Mouse (Mus musculus): ENCODE data around the gene Opa3.
A peak's percentile ranks its signal among the peaks of the same experiment; 100 is the strongest.

Gene Opa3

DNA sequence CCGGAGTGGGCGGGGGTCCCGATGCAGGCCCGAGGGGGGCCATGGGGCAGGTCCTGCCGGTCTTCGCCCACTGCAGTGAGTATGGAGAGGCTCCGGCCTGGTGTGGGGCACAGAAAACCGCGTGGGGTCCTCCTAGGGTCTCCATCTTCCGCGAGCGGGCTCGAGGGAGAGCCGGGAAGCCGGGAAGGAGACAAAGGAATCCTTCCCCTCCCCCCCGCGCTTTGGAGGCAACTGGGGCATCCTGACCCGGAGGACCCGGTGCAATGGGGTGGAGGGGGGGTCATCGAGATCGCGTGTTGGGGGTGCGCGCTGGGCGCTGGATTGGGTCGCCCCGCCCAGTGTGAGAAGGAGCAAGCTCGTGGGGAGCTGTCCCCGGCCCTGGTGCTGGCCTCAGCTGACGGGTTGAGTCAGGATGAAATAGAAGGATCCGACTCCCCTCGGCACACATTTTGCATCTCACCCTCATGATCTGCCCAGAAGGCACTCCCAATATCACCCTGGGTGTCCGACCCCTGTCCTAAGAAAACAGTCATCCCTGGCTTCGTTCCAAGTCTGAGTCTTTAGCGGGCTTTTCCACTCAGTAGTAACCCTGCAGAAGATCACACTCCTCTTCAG, 54.8 kb downstream of the Opa3 start:
- DNase-seq: peak; percentile 75 to 81

DNA sequence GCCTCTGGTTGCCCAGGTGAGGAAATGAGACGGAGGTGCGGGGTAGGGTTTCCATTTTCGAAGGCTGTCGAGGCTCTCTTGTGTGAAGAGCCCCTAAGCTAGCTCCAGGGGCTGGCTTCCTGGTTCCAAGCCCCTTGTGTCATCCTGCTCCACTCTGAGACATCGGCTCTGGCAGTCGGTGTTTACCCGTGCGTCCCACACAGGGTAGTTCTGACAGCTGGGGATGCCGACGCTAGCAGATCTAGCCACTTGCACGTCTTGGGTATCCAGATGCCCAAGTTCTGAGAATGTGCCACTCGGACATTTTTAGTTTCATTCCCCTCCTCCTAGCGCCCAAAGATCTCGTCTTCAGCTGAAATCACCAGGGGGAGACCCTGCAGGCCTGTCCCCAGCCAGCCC, 55.3 kb downstream of the Opa3 start:
- DNase-seq: no peak

DNA sequence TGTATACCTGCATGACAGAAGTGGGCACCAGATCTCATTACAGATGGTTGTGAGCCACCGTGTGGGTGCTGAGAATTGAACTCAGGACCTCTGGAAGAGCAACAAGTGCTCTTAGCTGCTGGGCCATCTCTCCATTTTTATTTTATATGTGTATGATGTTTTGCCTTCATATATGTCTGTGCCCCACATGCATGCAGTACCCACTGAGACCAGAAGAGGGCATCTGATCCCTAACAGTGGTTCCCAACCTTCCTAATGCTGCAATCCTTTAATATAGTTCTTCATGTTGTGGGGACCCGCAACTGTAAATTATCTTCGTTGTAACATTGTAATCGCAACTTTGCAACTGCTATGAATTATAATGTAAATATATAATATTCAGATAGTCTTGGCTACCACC, 56.6 kb downstream of the Opa3 start:
- peak in 1 of 2 experiments; percentile 80 for DNase-seq

GRCm38 (mm10) chr7:19290969-19291596, 62.9 kb downstream of the Opa3 start:
- DNase-seq: peak; percentile 27 to 52

DNA sequence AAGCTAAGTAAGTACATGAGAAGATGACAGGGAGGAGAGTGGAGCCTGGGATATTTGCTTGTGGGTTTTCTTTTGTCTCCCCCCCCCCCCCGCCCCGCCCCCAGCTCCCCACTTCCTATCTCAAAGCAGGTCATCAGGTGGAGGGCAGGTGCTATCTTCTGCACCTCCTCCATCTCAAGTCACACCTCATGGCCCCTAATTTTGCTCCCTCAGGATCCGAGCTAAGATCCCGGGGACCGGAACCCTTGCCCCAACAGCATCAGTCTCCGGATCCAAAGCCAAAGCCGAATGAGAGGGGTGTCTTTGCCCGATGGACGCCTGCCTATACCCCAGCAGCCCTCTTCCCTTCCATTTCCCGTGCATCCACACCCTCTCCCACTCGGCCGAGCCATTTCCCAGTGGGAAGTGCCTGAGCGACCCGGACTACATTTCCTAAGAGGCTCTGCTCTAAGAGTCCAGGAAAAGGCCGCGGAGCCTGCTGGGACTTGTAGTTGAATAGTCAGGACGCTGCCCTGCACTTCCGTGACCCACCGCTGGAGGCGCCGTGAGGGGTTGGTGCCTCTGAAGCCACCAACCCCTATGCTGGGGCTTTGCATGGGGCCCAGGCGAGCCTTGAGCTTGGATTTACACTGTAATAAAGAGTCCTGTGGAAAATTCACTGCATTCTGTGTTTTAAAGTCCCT, 67.5 kb downstream of the Opa3 start:
- peak; percentile 97 to 99 for DNase-seq

GRCm38 (mm10) chr7:19297034-19297433, 68.9 kb downstream of the Opa3 start:
- peak in 1 of 2 experiments; percentile 36 for DNase-seq

- DNase-seq: no peak
Observed at GRCm38 (mm10) chr7:19297794-19298193, 69.7 kb downstream of the Opa3 start.

DNA sequence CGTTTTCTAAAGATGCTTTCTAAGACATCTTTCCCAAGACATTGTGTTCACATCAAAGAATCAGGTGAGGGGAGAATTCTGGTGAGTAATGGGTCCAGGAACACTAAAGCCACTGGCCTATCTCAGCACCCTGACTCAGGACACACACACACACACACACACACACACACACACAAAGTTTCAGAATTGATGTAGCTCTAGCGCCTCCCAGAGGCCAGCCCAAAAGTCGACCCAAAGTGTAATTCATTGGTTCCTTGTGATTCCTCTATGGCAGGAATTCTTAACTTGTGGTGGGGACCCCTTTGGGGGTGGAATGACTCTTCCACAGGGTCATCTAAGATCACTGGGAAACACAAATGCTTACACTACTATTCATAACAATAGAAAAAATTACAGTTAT, 71.1 kb downstream of the Opa3 start:
- DNase-seq: peak; percentile 61 to 62

DNA sequence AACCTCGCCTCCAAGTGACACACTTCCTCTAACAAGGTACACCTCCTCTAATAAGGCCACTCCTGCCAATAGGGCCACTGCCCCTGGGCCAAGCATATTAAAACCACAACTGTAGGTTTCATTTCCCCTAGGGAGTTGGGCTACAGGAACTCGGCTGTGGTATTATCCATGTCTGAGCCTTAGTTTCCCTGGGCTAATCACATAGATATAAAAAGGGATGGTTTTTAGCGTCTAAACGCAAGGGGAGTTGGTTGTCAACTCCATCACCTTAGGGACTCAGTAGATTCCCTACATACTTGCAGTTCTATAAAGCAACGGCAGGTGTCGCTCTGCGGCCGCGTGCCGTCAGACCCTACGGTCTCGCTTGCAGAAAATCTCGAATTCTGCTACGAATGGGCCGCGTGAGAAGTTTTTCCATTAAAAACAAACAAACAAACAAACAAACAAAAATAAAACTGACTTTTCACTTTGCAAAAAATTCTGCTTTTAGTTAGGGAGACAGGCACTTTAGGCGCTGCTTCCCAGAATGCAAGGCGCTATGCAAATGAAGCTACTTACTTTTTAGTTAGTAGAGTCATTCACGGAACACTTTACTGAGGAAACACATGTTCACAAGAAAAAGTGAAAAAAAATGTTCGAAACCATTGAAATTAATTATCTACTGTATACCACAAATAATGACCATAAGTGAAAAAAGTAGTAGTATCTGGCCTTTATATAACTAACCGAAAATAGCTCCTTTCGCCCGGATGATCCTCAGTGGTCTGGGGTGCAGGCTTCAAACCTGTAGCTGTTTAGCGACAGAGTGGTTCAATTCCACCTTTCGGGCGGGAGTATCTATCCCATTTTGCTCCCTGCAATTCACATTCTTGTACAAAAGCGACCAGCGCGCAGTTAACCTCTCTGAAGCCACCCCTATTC, 72.6 kb downstream of the Opa3 start:
- DNase-seq: peak; percentile 86 to 89

DNA sequence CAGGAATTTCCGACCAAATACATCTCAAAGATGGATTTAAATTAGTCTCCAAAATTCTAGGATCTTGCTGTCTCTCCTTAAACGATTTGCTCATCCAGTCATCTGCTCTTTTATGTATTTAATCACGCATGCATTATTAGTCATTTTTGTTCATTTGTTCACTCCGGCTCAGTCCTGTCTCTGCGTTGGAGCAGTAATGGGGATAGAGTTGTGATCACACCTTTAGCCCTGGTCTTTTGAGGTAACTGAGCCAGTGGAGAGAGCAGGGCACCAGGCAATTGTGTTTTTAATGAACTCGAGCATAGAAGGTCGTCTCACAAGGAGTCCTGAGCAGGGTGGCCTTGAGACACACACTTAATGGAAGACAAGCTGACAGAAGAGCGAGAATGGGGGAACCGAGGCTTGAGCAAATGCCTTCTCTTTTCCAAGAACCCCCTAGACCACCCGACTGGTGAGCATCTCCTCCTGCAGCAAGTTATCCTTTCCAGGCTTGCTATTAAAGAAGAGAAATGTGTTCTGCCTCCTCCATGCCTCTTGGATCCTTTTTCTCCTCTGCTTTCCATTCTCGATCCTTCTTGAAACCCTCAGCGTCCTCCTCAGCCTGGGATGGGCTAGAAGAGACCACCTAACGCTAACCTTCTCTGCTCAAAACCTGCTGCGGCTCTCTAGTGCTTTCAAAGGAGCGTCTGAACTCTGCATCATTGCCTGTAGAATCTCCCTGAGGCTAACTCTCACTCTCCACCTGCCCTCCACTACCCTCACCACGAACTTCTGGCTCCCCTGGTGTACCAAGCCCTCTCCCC, 73.5 kb downstream of the Opa3 start:
- no peak for DNase-seq

- no peak for DNase-seq
Observed at GRCm38 (mm10) chr7:19302264-19303045, 74.3 kb downstream of the Opa3 start.

GRCm38 (mm10) chr7:19303046-19303305, 74.8 kb downstream of the Opa3 start:
- no peak for DNase-seq

- DNase-seq: peak; percentile 79 to 81
Observed at GRCm38 (mm10) chr7:19303770-19304169, 75.6 kb downstream of the Opa3 start.

- DNase-seq: no peak
Observed at GRCm38 (mm10) chr7:19304501-19305412, 76.6 kb downstream of the Opa3 start.

- DNase-seq: no peak
Observed at GRCm38 (mm10) chr7:19305413-19305735, 77.2 kb downstream of the Opa3 start.
